Mouse (Mus musculus): ENCODE data around the gene Stx11. TPM values are rescaled to one million over a fixed set of nuclear protein-coding genes. Genes with fewer than 3 reads are reported as not detected.

Stx11 gene
- polyA plus RNA-seq, 1 experiment = 6.9 TPM

- no peak overlapping the region for H3ac ChIP-seq (ENCODE audit: control insufficient read depth, insufficient read length)
- no peak overlapping the region for H3K4me3 ChIP-seq
- no peak for TF ChIP-seq TCF3 (IDR thresholded peaks at IDR 0.05; ENCODE audit: insufficient read length, low read depth)
- peak overlapping the region; percentile 35 for H3K4me2 ChIP-seq (ENCODE audit: low read depth)
- H3K27me3 ChIP-seq (ENCODE audit: control insufficient read depth, insufficient read depth, insufficient read length) = no peaks in the 10 kb centered on the region
- H3K36me3 ChIP-seq (ENCODE audit: control insufficient read depth, insufficient read depth) = no peaks in the 10 kb centered on the region
- no peaks in the 10 kb centered on the region for H3K79me2 ChIP-seq (ENCODE audit: control insufficient read depth, insufficient read depth)
These were observed 48.3 kb downstream of the Stx11 start for GRCm38 (mm10) chr10:12915826-12916225.

GRCm38 (mm10) chr10:12914203-12914602 is 49.9 kb downstream of the Stx11 start:
- H3K4me2 ChIP-seq (ENCODE audit: low read depth) = no peak overlapping the region
- no peaks in the 10 kb centered on the region for H3K36me3 ChIP-seq (ENCODE audit: control insufficient read depth, insufficient read depth)
- H3K4me3 ChIP-seq = no peak overlapping the region
- no peaks in the 10 kb centered on the region for H3K79me2 ChIP-seq (ENCODE audit: control insufficient read depth, insufficient read depth)
- H3ac ChIP-seq (ENCODE audit: control insufficient read depth, insufficient read length) = no peak overlapping the region
- no peaks in the 10 kb centered on the region for H3K27me3 ChIP-seq (ENCODE audit: control insufficient read depth, insufficient read depth, insufficient read length)
- no peak for TF ChIP-seq MAX (IDR thresholded peaks at IDR 0.05; ENCODE audit: low read depth)
- TF ChIP-seq CEBPB (IDR thresholded peaks at IDR 0.05; ENCODE audit: insufficient read depth, poor library complexity, severe bottlenecking) = no peak
- no peak for TF ChIP-seq POLR2AphosphoS2 (IDR thresholded peaks at IDR 0.05; ENCODE audit: insufficient read length, low read depth)
- no peak for TF ChIP-seq TCF12 (IDR thresholded peaks at IDR 0.05; ENCODE audit: insufficient read depth, poor library complexity, severe bottlenecking)
- no peak for TF ChIP-seq POLR2A (IDR thresholded peaks at IDR 0.05; ENCODE audit: insufficient read length, low read depth)
- no peak for TF ChIP-seq MYOG (IDR thresholded peaks at IDR 0.05; ENCODE audit: control insufficient read depth in 1 of 3, insufficient read depth in 1 of 3, insufficient read length in 2 of 3, low read depth in 2 of 3)
- no peak for TF ChIP-seq USF1 (IDR thresholded peaks at IDR 0.05; ENCODE audit: low read depth)
- TF ChIP-seq SRF (IDR thresholded peaks at IDR 0.05; ENCODE audit: control insufficient read depth, insufficient read length, low read depth) = no peak
- TF ChIP-seq E2F4 (IDR thresholded peaks at IDR 0.05; ENCODE audit: insufficient read depth) = no peak
- TF ChIP-seq TCF3 (IDR thresholded peaks at IDR 0.05; ENCODE audit: insufficient read length, low read depth) = no peak
- TF ChIP-seq MYOD1 (IDR thresholded peaks at IDR 0.05; ENCODE audit: control insufficient read depth in 1 of 3, insufficient read length in 2 of 3, low read depth in 2 of 3) = no peak

GRCm38 (mm10) chr10:12911981-12912530 is 52.0 kb downstream of the Stx11 start:
- H3K4me2 ChIP-seq (ENCODE audit: low read depth) = peak overlapping the region; percentile 79
- no peaks in the 10 kb centered on the region for H3K36me3 ChIP-seq (ENCODE audit: control insufficient read depth, insufficient read depth)
- no peak overlapping the region for H3ac ChIP-seq (ENCODE audit: control insufficient read depth, insufficient read length)
- no peaks in the 10 kb centered on the region for H3K79me2 ChIP-seq (ENCODE audit: control insufficient read depth, insufficient read depth)
- peak overlapping the region; percentile 1 for H3K4me3 ChIP-seq
- TF ChIP-seq MAX (IDR thresholded peaks at IDR 0.05; ENCODE audit: low read depth) (no peak), REST (IDR thresholded peaks at IDR 0.05; ENCODE audit: insufficient read depth, insufficient read length) (no peak), MYOG (IDR thresholded peaks at IDR 0.05; ENCODE audit: control insufficient read depth in 1 of 3, insufficient read depth in 1 of 3, insufficient read length in 2 of 3, low read depth in 2 of 3) (peak; percentile 33 to 83 (median 80)), TCF3 (IDR thresholded peaks at IDR 0.05; ENCODE audit: insufficient read length, low read depth) (peak; percentile 19), E2F4 (IDR thresholded peaks at IDR 0.05; ENCODE audit: insufficient read depth) (no peak), CEBPB (IDR thresholded peaks at IDR 0.05; ENCODE audit: insufficient read depth, poor library complexity, severe bottlenecking) (peak; percentile 49; the same call in 1 of the 2 replicates), MYOD1 (IDR thresholded peaks at IDR 0.05; ENCODE audit: control insufficient read depth in 1 of 3, insufficient read length in 2 of 3, low read depth in 2 of 3) (peak; percentile 62 to 94 (median 90)), USF1 (IDR thresholded peaks at IDR 0.05; ENCODE audit: low read depth) (no peak), SRF (IDR thresholded peaks at IDR 0.05; ENCODE audit: control insufficient read depth, insufficient read length, low read depth) (no peak), POLR2A (IDR thresholded peaks at IDR 0.05; ENCODE audit: insufficient read length, low read depth) (peak; percentile 35), TCF12 (IDR thresholded peaks at IDR 0.05; ENCODE audit: insufficient read depth, poor library complexity, severe bottlenecking) (peak; percentile 62), POLR2AphosphoS2 (IDR thresholded peaks at IDR 0.05; ENCODE audit: insufficient read length, low read depth) (no peak)
- no peaks in the 10 kb centered on the region for H3K27me3 ChIP-seq (ENCODE audit: control insufficient read depth, insufficient read depth, insufficient read length)

GRCm38 (mm10) chr10:12911451-12911850 is 52.6 kb downstream of the Stx11 start:
- H3K79me2 ChIP-seq (ENCODE audit: control insufficient read depth, insufficient read depth) = no peaks in the 10 kb centered on the region
- H3K36me3 ChIP-seq (ENCODE audit: control insufficient read depth, insufficient read depth) = no peaks in the 10 kb centered on the region
- peak overlapping the region; percentile 79 for H3K4me2 ChIP-seq (ENCODE audit: low read depth)
- H3ac ChIP-seq (ENCODE audit: control insufficient read depth, insufficient read length) = no peak overlapping the region
- H3K27me3 ChIP-seq (ENCODE audit: control insufficient read depth, insufficient read depth, insufficient read length) = no peaks in the 10 kb centered on the region
- no peak for TF ChIP-seq POLR2AphosphoS2 (IDR thresholded peaks at IDR 0.05; ENCODE audit: insufficient read length, low read depth)
- TF ChIP-seq MAX (IDR thresholded peaks at IDR 0.05; ENCODE audit: low read depth) = no peak
- no peak for TF ChIP-seq TCF3 (IDR thresholded peaks at IDR 0.05; ENCODE audit: insufficient read length, low read depth)
- no peak for TF ChIP-seq POLR2A (IDR thresholded peaks at IDR 0.05; ENCODE audit: insufficient read length, low read depth)
- no peak for TF ChIP-seq SRF (IDR thresholded peaks at IDR 0.05; ENCODE audit: control insufficient read depth, insufficient read length, low read depth)
- TF ChIP-seq MYOG (IDR thresholded peaks at IDR 0.05; ENCODE audit: control insufficient read depth in 1 of 3, insufficient read depth in 1 of 3, insufficient read length in 2 of 3, low read depth in 2 of 3) = no peak
- no peak for TF ChIP-seq TCF12 (IDR thresholded peaks at IDR 0.05; ENCODE audit: insufficient read depth, poor library complexity, severe bottlenecking)
- H3K4me3 ChIP-seq = peak overlapping the region; percentile 1

- H3K27me3 ChIP-seq (ENCODE audit: control insufficient read depth, insufficient read depth, insufficient read length) = no peaks in the 10 kb centered on the region
- no peaks in the 10 kb centered on the region for H3K79me2 ChIP-seq (ENCODE audit: control insufficient read depth, insufficient read depth)
- no peaks in the 10 kb centered on the region for H3K36me3 ChIP-seq (ENCODE audit: control insufficient read depth, insufficient read depth)
- TF ChIP-seq MAX (IDR thresholded peaks at IDR 0.05; ENCODE audit: low read depth) (no peak), MYOG (IDR thresholded peaks at IDR 0.05; ENCODE audit: control insufficient read depth in 1 of 3, insufficient read depth in 1 of 3, insufficient read length in 2 of 3, low read depth in 2 of 3) (no peak), POLR2AphosphoS2 (IDR thresholded peaks at IDR 0.05; ENCODE audit: insufficient read length, low read depth) (no peak), CEBPB (IDR thresholded peaks at IDR 0.05; ENCODE audit: insufficient read depth, poor library complexity, severe bottlenecking) (no peak), TCF12 (IDR thresholded peaks at IDR 0.05; ENCODE audit: insufficient read depth, poor library complexity, severe bottlenecking) (no peak), MYOD1 (IDR thresholded peaks at IDR 0.05; ENCODE audit: control insufficient read depth in 1 of 3, insufficient read length in 2 of 3, low read depth in 2 of 3) (no peak), POLR2A (IDR thresholded peaks at IDR 0.05; ENCODE audit: insufficient read length, low read depth) (no peak), SRF (IDR thresholded peaks at IDR 0.05; ENCODE audit: control insufficient read depth, insufficient read length, low read depth) (no peak), USF1 (IDR thresholded peaks at IDR 0.05; ENCODE audit: low read depth) (no peak), E2F4 (IDR thresholded peaks at IDR 0.05; ENCODE audit: insufficient read depth) (no peak), TCF3 (IDR thresholded peaks at IDR 0.05; ENCODE audit: insufficient read length, low read depth) (no peak), REST (IDR thresholded peaks at IDR 0.05; ENCODE audit: insufficient read depth, insufficient read length) (no peak)
- no peak overlapping the region for H3ac ChIP-seq (ENCODE audit: control insufficient read depth, insufficient read length)
- H3K4me2 ChIP-seq (ENCODE audit: low read depth) = no peak overlapping the region
- H3K4me3 ChIP-seq = no peak overlapping the region
These were observed 54.2 kb downstream of the Stx11 start for GRCm38 (mm10) chr10:12909891-12910290.

All from myocyte (in vitro differentiated cells).